Mouse (Mus musculus) lung, embryonic 14.5 days (tissue): Measurements from ENCODE around the gene Iqce. TPM values are rescaled to one million over a fixed set of nuclear protein-coding genes. Genes with fewer than 3 reads are reported as not detected.

Source experiments
- ATAC-seq: fragments of 200-750 bp; cut with Nextera tagmentation; 2 replicates; pipeline ENCODE4 v1.8.0; 2017; ENCODE audit warnings: mild to moderate bottlenecking, moderate TSS enrichment, moderate library complexity; ENCODE audit not compliant: insufficient read depth
- DNase-seq: peaks from one replicate; pipeline ENCODE4 v3.0.0-alpha.2; 2015
- H3K27ac ChIP-seq: fragments of 300-500 bp; sonication (generic); 2 replicates; pipeline ENCODE4 v1.5.1; 2014; ENCODE audit warnings: low read depth, mild to moderate bottlenecking, moderate library complexity
- H3K27me3 ChIP-seq: fragments of 300-500 bp; sonication (generic); 2 replicates; pipeline ENCODE4 v1.6.1; 2014; ENCODE audit warnings: low read length, control low read depth; ENCODE audit not compliant: insufficient read depth
- H3K36me3 ChIP-seq: fragments of 300-500 bp; sonication (generic); 2 replicates; pipeline ENCODE4 v1.6.1; 2014; ENCODE audit warnings: control low read depth; ENCODE audit not compliant: insufficient read depth
- H3K4me1 ChIP-seq: fragments of 300-500 bp; sonication (generic); 2 replicates; pipeline ENCODE4 v1.6.1; 2014; ENCODE audit warnings: antibody characterized with exemption, control low read depth; ENCODE audit not compliant: insufficient read depth
- H3K4me2 ChIP-seq: fragments of 300-500 bp; sonication (generic); 2 replicates; pipeline ENCODE4 v1.6.1; 2014; ENCODE audit warnings: mild to moderate bottlenecking
- H3K4me3 ChIP-seq: fragments of 300-500 bp; sonication (generic); 2 replicates; pipeline ENCODE4 v1.5.1; 2014; ENCODE audit warnings: low read depth, low read length
- H3K9ac ChIP-seq: fragments of 300-500 bp; sonication (generic); 2 replicates; pipeline ENCODE4 v1.6.1; 2014
- H3K9me3 ChIP-seq: fragments of 300-500 bp; sonication (generic); 2 replicates; pipeline ENCODE4 v1.6.1; 2016; ENCODE audit warnings: low read depth, low read length, control low read depth
- CTCF ChIP-seq: IDR thresholded peaks from 2 replicates; pipeline ENCODE4 v1.5.1; 2016; ENCODE audit warnings: antibody characterized with exemption, low read depth
- WGBS: fragments of 180-500 bp; shearing (Covaris S2); extraction: QIAGEN DNeasy Blood & Tissue Kit; methylation state at CpG from one replicate; pipeline ENCODE4 v1.1.7; 2014; 5-methylcytosine and 5-hydroxymethylcytosine counted together
- polyA plus RNA-seq: library from polyadenylated mRNA; unstranded; fragments of >200 nt; fragmentation: Nextera tagmentation; extraction: Ambion mirVana; gene quantifications from 2 replicates; pipeline ENCODE4 v1.2.1, GENCODE M21; 2014

Gene Iqce
- polyA plus RNA-seq, 1 experiment from 2014 or later, result 25.5 TPM

DNA sequence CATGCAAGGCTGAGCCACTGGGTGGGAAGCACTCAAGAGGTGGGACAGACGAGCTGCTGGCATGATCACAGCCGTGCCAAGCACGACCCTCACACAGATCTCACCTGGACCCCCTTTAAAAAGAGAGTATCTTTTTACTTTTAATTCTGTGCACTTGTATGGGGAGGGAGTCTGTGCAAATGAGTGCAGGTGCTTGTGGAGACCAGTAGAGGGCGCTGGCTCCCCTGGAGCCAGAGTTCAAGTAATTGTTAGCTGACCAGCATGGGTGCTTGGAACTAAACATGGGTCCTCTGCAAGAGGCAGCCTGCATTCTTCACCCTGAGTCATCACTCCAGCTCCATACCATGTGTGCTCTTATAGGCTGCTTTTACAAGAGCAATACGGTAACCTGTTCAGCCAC is 74.6 kb downstream of the Iqce start:
- Histone ChIP-seq H3K4me2 (no peak overlapping the region), H3K4me3 (no peak overlapping the region), H3K9ac (no peak overlapping the region), H3K36me3 (peaks cover 97% of the 10 kb centered on the region), H3K27me3 (no peaks in the 10 kb centered on the region), H3K4me1 (no peaks in the 10 kb centered on the region), H3K27ac (no peak overlapping the region), H3K9me3 (no peaks in the 10 kb centered on the region)
- 86% methylated on average over 5 of the region's 5 CpGs for WGBS
- 0 out of 2 replicates have a peak, but pooled peaks have one; percentile 30 for TF ChIP-seq CTCF
- DNase-seq (no peak), ATAC-seq (no peak)

DNA sequence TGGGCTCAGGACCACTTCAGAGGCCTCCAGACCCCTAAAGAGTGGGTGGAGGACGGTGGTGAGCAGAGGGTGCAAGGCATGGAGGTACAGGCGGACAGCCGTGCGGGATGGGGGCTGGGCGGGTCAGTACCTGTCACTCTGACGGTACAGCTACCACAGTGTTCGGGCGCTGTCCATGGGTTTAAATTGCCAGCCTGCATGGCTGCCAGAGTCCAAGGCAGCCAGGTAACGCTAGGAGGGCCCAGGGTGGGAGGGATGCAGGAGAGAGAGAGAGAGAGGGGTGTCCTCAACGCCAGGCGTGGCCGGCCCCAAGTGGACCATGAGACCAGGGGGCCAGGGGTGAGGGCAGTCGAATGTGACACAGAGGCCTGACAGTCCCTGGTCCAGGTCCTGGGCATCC is 77.2 kb downstream of the Iqce start:
- H3K36me3 ChIP-seq, result peaks cover 84% of the 10 kb centered on the region
- no peak for TF ChIP-seq CTCF
- H3K27ac ChIP-seq, result no peak overlapping the region
- no peaks in the 10 kb centered on the region for H3K27me3 ChIP-seq
- WGBS, result 90% methylated on average over 13 of the region's 13 CpGs
- no peak overlapping the region for H3K9ac ChIP-seq
- no peak for ATAC-seq
- no peak overlapping the region for H3K4me3 ChIP-seq
- no peak for DNase-seq
- H3K4me2 ChIP-seq, result no peak overlapping the region
- H3K4me1 ChIP-seq, result no peaks in the 10 kb centered on the region
- H3K9me3 ChIP-seq, result no peaks in the 10 kb centered on the region

GRCm38 (mm10) chr5:140624238-140624637 is 77.9 kb downstream of the Iqce start:
- H3K36me3 ChIP-seq, result peaks cover 76% of the 10 kb centered on the region
- no peak overlapping the region for H3K9ac ChIP-seq
- no peak overlapping the region for H3K4me3 ChIP-seq
- ATAC-seq (no peak), DNase-seq (no peak)
- H3K4me1 ChIP-seq, result no peaks in the 10 kb centered on the region
- TF ChIP-seq CTCF, result no peak
- H3K9me3 ChIP-seq, result no peaks in the 10 kb centered on the region
- H3K27me3 ChIP-seq, result no peaks in the 10 kb centered on the region
- no peak overlapping the region for H3K27ac ChIP-seq
- no peak overlapping the region for H3K4me2 ChIP-seq
- WGBS, result 86% methylated on average over 5 of the region's 5 CpGs

DNA sequence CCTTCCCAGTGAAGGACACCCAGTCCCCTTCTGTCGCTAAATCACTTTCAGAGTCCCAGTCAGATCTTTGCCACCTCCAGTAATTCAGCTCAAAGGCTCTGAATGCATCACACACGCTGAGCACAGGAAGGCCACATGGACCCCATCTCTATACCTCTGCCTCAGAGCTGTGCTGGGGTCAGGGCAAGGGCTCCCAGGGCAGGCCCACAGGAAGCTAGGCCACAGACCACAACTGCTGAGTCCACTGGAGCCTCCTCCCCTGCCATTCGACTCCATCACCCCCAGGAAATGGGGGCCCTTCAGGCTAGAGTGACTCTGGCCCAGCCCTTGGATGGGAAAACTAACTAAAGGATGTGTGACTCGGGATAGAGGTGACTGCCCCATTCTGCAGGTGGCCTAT is 78.4 kb downstream of the Iqce start:
- no peaks in the 10 kb centered on the region for H3K9me3 ChIP-seq
- H3K9ac ChIP-seq, result no peak overlapping the region
- H3K36me3 ChIP-seq, result peaks cover 72% of the 10 kb centered on the region
- no peak overlapping the region for H3K4me2 ChIP-seq
- H3K4me3 ChIP-seq, result no peak overlapping the region
- ATAC-seq (no peak), DNase-seq (no peak)
- 75% methylated on average over 4 of the region's 4 CpGs for WGBS
- no peaks in the 10 kb centered on the region for H3K27me3 ChIP-seq
- H3K4me1 ChIP-seq, result no peaks in the 10 kb centered on the region
- H3K27ac ChIP-seq, result no peak overlapping the region
- TF ChIP-seq CTCF, result no peak

DNA sequence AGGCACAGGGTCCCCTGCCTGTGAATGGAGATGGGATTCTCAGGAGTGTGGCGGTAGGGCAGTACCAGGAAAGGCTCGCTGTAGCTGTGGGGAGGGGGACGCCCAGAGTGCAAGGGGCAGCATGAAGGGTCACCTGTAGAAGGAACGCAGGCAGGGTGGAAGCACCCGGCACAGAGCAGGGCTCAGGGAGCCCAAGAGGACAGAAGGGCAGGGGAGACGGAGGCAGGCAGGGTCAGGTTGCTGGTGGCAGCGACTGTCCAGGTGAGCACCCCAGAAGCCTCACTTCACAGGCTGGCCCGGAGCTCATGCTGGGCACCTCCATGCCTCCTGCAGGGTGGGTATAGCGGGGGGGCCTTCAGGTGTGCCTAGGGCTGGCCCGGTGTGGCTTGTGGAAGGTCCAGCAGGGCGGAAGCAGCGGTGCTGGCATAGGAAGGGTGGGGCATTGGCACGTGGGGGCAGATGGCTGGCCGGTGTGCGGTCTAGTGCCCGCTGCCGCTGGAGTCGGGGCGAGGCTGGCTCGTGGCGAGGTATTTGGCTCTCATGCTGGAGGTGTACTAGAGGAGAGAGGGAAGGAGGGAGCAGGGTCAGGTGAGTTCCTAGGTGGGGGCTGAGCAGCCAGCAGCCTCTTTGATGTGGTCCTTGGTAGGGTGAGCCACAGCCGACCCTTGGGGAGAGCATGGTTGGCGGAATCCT is 79.1 kb downstream of the Iqce start:
- H3K27ac ChIP-seq, result no peak overlapping the region
- ATAC-seq (no peak), DNase-seq (no peak)
- no peaks in the 10 kb centered on the region for H3K4me1 ChIP-seq
- H3K9ac ChIP-seq, result no peak overlapping the region
- WGBS, result 92% methylated on average over 23 of the region's 23 CpGs
- H3K4me2 ChIP-seq, result no peak overlapping the region
- peaks cover 65% of the 10 kb centered on the region for H3K36me3 ChIP-seq
- H3K9me3 ChIP-seq, result no peaks in the 10 kb centered on the region
- no peak overlapping the region for H3K4me3 ChIP-seq
- no peak for TF ChIP-seq CTCF
- no peaks in the 10 kb centered on the region for H3K27me3 ChIP-seq

DNA sequence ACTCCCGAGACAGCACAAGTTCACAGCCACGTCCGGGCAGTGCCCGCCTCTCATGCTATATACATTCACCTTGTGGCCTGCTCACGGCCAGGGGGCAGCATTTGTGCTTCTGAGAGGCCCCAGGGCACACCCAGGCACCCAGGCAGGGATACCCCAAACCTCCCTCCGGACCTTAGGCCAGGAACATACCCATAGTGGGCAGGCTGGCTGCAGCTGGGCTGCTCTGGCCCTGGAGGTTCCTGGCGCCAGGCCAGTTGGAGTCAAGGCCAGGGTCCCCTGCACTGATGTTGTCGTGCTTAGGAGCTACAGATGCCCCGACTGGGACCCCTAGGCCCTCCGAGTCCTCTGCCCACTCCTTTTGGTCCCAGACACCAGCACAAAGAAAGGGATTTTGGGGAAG is 80.7 kb downstream of the Iqce start:
- Histone ChIP-seq H3K36me3 (peaks cover 49% of the 10 kb centered on the region), H3K9ac (no peak overlapping the region), H3K4me3 (no peak overlapping the region), H3K27me3 (no peaks in the 10 kb centered on the region), H3K9me3 (no peaks in the 10 kb centered on the region), H3K4me1 (no peaks in the 10 kb centered on the region), H3K27ac (no peak overlapping the region), H3K4me2 (no peak overlapping the region)
- DNase-seq (no peak), ATAC-seq (no peak)
- WGBS, result 62% methylated on average over 10 of the region's 10 CpGs
- peak; percentile 20; the same call in 1 of the 2 replicates for TF ChIP-seq CTCF

GRCm38 (mm10) chr5:140621092-140621491 is 81.1 kb downstream of the Iqce start:
- TF ChIP-seq CTCF, result no peak
- no peak overlapping the region for H3K9ac ChIP-seq
- ATAC-seq (no peak), DNase-seq (no peak)
- H3K4me2 ChIP-seq, result no peak overlapping the region
- H3K4me1 ChIP-seq, result no peaks in the 10 kb centered on the region
- H3K27ac ChIP-seq, result no peak overlapping the region
- no peaks in the 10 kb centered on the region for H3K27me3 ChIP-seq
- H3K9me3 ChIP-seq, result no peaks in the 10 kb centered on the region
- 71% methylated on average over 9 of the region's 9 CpGs for WGBS
- no peak overlapping the region for H3K4me3 ChIP-seq
- peaks cover 45% of the 10 kb centered on the region for H3K36me3 ChIP-seq
